Mouse (Mus musculus) skeletal muscle tissue, adult 2 months (tissue): Measurements from ENCODE around the gene Sept7.
"Not testable (repeated sequence)": the region's sequence is repeated elsewhere in the genome, so short reads cannot be mapped to it uniquely, and the experiment has no call there.

Experiments
- DNase-seq: peaks from one replicate; pipeline ENCODE4 v3.0.0-alpha.2; 2012; ENCODE audit warnings: low read depth, low spot score

The Sept7 gene

GRCm38 (mm10) chr9:25253478-25253824, 1.2 kb downstream of the Sept7 start:
- DNase-seq = no peak

GRCm38 (mm10) chr9:25260411-25260810, 8.2 kb downstream of the Sept7 start:
- DNase-seq = no peak

GRCm38 (mm10) chr9:25260979-25261378, 8.7 kb downstream of the Sept7 start:
- no peak for DNase-seq

DNA sequence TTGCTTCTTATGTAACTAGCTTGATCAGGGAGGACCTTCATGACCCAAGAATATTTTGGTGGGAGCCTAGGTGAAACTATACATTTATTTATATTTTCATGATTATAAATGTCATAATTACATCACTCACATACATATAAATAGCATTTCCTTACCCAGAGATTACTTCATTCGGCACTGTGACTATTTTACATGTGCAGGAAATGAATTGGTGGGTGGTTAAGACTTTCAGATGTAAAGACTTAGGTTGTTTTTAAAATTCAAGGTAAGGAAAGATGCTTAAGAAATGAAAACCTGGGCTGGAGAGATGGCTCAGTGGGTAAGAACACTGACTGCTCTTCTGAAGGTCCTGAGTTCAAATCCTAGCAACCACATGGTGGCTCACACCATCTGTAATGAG, 9.8 kb downstream of the Sept7 start:
- DNase-seq = no peak

- DNase-seq = no peak
These were observed 13.6 kb downstream of the Sept7 start for GRCm38 (mm10) chr9:25265795-25266194.

GRCm38 (mm10) chr9:25267133-25267532, 14.9 kb downstream of the Sept7 start:
- DNase-seq = no peak

DNA sequence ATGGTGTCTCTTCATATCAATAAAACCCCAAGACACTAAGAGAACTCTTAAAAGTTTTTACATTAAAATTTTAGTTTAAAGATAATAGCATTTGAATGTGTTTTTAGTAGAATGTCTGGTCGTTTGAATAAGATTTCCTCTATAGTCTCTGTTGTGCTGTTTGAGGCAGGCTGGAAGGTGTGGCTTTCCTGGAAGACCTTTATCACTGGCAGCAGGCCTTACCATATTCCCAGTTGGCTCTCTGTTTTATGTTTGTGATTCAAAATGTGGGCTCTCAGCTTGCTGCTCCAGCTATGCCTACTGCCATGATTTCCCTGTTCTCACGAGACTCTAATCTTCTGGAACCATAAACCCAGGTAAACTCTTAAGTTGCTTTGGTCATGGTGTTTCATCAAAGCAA, 15.3 kb downstream of the Sept7 start:
- DNase-seq = no peak

- DNase-seq = no peak
These were observed 19.7 kb downstream of the Sept7 start for GRCm38 (mm10) chr9:25271902-25272301.

DNA sequence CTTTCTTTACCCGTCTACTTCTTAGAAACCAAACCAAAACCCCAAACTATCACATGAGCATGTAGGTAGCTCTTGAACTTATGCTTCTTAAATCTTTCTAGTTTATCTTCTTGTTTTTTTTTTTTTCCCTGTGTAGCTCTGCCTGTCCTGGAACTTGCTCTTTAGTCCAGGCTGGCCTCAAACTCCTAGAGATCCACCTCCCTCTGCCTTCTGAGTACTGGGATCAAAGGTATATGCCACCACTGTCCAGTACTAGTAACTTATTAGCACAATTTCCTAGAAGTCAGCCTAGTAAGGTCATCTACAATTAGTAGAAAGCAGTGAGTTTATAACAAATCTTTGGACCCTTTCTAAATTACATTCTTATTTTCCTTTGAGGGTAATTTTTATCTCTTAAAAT, 37.6 kb downstream of the Sept7 start:
- DNase-seq = no peak

DNA sequence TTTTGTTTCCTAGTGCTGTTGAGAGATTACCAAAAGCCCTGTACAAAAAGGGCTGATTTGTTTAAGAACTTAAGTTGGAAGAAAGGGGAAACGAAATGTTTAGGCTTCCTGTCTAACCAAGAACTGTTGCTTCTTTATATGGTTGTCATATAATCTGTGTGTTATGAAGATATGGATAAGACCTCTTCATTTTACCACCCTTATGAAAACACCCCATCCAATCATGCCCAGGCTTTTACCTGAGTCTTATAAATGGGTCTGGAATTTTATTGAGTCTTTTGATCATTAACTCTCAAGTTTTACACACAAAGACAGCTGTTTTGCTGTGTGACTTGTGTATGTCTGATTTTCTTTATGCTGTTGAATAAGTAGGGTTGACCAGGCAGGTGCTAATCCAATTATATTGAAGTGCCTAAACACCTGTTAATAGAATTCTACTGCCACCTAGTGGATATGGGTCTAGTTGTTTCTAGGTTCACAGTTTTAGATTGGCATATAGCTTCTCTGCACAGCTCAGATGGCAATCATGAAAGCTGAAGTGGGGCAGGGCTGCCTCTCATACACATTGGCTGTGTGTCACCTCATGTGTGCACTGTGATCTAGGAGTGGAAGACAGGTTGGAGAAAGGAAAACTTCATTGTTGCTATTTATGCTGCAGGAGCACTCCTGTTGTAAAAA, 57.4 kb downstream of the Sept7 start:
- DNase-seq = peak; percentile 49

DNA sequence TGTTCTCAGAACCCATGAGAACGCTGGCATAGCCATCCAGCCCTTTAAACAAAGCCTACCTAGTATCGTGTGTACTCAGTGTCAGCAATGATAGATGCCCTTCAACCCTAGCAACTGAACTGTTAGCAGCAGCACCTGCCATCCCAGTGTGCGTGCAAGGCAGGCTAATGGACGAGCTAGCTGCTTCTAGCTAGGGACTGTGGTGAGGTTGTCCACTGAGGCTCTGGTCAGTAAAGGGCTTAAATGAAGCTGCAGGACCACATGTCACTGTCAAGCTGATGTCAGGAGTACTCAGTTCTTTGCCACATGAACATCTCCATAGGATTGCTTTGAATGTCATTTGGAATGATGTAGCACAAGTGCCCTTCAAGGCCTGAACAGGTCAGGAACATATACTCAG, 62.1 kb downstream of the Sept7 start:
- DNase-seq = no peak

DNA sequence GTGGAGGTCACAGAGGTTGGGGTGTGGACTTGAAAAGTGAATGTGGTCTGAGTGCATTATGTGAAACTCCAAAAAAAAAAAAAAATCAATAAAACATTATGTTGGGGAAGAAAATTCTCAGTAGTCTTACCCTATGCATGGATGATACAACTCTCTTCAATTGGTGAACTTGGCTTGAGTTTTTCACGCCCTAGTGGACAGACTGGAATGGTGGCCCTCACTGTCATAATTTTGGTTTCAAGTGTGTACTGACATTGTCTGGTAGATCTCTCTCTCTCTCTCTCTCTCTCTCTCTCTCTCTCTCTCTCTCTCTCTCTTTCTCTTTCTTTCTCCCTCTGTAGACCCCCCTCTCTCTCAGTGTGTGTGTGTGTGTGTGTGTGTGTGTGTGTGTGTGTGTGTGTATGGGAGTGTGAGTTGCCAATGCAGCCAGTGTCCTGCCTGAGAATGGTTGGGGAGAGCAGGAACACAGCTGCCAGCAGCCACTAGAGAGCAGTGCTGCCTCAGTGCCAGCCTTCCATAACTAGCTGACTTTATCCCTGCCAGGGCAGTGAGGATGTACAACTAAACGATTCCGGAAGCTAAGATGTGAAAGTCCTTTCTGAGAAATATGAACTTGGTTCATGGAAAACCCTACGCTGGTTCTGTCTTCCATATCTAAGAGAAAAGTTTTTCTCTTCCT, 65.7 kb downstream of the Sept7 start:
- peak; percentile 56 for DNase-seq

GRCm38 (mm10) chr9:25319676-25320075, 67.4 kb downstream of the Sept7 start:
- not testable (repeated sequence) for DNase-seq

- DNase-seq = no peak
These were observed 75.6 kb downstream of the Sept7 start for GRCm38 (mm10) chr9:25327727-25328370.

DNA sequence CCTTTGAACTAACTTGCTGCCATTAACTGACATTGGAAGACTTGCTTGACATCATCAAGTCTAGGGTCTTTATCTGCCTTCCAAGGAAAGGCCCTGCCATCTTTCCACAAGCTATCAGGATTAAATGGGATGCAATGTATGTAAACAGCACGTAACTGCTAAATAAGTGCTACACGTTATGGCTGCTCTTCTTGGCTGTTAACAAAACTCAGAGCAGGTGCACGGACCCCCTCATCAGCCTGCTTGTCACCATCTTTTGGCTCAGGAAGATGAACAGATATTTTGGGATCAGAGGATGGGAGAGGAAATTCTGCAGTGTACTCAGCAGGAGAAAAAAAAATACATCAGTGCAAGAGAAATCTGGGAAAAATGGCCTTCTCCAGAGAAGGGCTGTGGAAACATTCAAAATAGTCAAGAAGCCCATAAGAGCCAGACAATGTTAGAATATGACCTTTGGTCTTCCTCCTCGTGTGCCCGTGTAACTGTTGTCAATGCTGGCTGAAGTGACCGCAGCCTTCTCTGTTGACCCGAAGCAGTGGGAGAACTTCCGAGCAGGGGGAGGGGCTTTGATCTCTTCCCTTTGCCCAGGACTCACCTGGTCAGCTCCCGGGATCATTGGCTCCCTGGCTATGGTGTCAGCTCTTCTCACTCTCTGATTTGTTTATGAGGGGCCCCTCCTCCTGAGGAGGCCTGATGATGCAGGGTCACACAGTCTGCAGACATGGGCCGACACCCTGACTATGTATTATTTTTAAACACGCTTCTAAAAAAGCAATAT, 76.9 kb downstream of the Sept7 start:
- no peak for DNase-seq

GRCm38 (mm10) chr9:25337436-25338198, 85.4 kb downstream of the Sept7 start:
- peak; percentile 24 for DNase-seq

DNA sequence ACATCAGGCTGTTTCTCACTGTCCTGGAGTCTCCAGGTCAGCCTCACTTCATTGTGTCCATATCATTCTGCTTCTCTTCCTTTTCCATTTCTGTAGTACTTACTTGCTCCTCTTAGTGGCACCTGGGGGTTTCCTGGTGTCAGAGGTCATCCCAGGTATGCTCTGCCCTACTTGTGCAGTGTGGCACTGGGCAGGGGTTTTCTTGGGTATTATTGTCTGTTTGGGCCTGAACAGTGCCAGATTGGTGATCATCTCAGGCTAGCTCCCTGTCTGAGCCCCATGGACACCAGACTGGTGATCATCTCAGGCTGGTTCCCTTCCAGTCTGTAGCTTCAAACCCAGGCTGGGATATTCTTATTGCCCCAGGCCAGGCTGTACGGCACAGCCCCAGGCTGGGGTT, 88.2 kb downstream of the Sept7 start:
- DNase-seq = no peak

- no peak for DNase-seq
These were observed 101.5 kb downstream of the Sept7 start for GRCm38 (mm10) chr9:25353775-25354174.

DNA sequence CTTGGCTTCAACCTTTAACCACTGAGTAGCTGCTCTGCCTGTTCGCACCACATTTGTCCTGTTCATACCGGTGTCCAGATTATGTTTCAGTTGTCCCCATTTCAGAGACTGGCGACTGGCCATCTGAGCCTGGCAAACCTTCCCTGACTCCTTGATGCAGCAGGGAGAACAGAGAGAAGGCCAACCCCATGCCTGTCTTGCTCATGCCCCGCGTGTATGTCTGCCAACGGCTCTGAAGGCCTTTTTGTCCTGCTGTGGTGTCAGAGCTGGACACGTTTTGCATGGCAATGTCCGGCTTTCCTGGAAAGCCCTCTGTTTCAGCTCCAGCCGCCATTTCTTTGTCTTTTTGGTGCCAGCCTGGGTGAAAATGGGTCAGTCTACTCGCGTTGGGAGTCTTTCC, 103.6 kb downstream of the Sept7 start:
- DNase-seq = peak; percentile 81

GRCm38 (mm10) chr9:25357589-25357988, 105.3 kb downstream of the Sept7 start:
- no peak for DNase-seq

DNA sequence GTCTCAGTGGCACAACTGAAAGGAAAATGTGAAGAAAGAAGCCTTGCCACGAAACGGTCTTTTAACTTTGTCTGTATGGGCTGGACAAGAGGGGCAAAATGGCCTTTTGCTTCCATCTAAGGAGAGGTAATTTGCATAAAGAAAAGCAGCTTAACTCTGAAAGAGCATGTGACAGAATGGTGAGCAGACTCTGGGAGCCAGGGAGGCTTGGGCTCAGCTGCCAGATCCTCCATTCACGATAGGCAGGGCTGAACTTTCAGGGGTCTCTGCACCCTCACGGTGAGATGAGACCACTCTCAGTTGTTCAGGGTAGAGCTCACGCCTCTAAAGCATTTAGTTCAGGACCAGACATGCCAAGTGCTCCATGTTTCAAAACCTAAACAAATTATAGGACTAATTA, 105.8 kb downstream of the Sept7 start:
- no peak for DNase-seq
